Mouse (Mus musculus): ENCODE results near the gene Abcc3. TPM values are rescaled to one million over a fixed set of nuclear protein-coding genes. Genes with fewer than 3 reads are reported as not detected.

The Abcc3 gene
- total and polyA plus RNA-seq, 2 experiments from 2014 or later, result 0.97 to 1.1 TPM

DNA sequence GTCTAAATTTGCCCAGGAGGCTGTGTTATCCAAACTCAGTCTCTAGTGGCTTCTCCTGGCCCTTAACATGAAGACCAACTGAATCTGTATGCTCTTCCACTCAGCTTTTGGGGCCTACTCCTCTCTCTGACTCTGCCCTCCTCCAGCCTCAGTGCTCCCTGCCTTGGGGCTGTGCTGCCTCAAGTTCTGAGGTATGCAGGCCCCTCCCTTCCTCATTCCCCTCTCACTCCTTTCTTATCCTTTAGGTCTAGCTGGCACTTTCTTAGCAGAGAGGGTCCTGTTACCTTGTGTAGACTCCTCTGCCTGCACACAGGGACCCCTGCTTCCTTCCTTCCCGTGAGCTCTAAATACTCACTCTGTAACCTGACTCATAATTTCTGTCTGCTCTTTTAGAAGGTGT, 48.3 kb downstream of the Abcc3 start:
- no peak for DNase-seq
- no peaks in the 10 kb centered on the region for H3K27me3 ChIP-seq (ENCODE audit: insufficient read depth, low read length)
- no peak overlapping the region for H3K4me3 ChIP-seq (ENCODE audit: low read depth, low read length)
- no peaks in the 10 kb centered on the region for H3K9me3 ChIP-seq (ENCODE audit: low read length)
- WGBS, result 59% methylated on average over 1 of the region's 1 CpGs
- H3K4me2 ChIP-seq (ENCODE audit: low read depth), result no peak overlapping the region
- no peak overlapping the region for H3K9ac ChIP-seq
- ATAC-seq, result no peak
- H3K27ac ChIP-seq (ENCODE audit: low read depth, low read length), result no peak overlapping the region
- TF ChIP-seq CTCF (IDR thresholded peaks at IDR 0.05; ENCODE audit: low read depth), result no peak
- H3K36me3 ChIP-seq (ENCODE audit: insufficient read depth), result peaks cover 15% of the 10 kb centered on the region
- H3K4me1 ChIP-seq (ENCODE audit: insufficient read depth), result no peaks in the 10 kb centered on the region

DNA sequence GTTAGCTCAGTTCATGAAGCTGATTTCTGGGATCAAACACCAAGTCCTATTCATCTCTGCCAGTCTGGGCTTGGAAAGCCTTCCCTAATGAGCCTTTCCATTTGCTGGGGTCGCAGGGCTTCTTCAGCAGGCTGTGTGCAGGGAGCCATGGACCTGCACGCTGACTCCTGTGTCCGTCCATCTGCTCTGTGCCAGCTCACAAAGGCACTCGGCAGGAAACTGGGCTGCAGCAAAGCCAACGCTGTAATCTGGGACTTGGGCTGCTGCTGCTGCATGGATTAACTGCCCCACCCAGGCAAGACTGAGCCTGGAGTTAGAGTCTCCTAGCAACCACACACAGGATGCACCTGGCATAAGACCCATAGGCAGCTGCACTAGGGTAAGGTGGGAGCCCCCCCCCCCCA, 48.8 kb downstream of the Abcc3 start:
- ATAC-seq, result peak; percentile 46; the same call in 1 of the 2 replicates
- Histone ChIP-seq H3K4me3 (ENCODE audit: low read depth, low read length) (no peak overlapping the region), H3K27me3 (ENCODE audit: insufficient read depth, low read length) (no peaks in the 10 kb centered on the region), H3K9ac (no peak overlapping the region), H3K9me3 (ENCODE audit: low read length) (no peaks in the 10 kb centered on the region), H3K27ac (ENCODE audit: low read depth, low read length) (no peak overlapping the region), H3K4me1 (ENCODE audit: insufficient read depth) (no peaks in the 10 kb centered on the region), H3K4me2 (ENCODE audit: low read depth) (no peak overlapping the region), H3K36me3 (ENCODE audit: insufficient read depth) (peaks cover 20% of the 10 kb centered on the region)
- DNase-seq, result no peak
- 12% methylated on average over 5 of the region's 5 CpGs for WGBS
- TF ChIP-seq CTCF (IDR thresholded peaks at IDR 0.05; ENCODE audit: low read depth), result no peak

DNA sequence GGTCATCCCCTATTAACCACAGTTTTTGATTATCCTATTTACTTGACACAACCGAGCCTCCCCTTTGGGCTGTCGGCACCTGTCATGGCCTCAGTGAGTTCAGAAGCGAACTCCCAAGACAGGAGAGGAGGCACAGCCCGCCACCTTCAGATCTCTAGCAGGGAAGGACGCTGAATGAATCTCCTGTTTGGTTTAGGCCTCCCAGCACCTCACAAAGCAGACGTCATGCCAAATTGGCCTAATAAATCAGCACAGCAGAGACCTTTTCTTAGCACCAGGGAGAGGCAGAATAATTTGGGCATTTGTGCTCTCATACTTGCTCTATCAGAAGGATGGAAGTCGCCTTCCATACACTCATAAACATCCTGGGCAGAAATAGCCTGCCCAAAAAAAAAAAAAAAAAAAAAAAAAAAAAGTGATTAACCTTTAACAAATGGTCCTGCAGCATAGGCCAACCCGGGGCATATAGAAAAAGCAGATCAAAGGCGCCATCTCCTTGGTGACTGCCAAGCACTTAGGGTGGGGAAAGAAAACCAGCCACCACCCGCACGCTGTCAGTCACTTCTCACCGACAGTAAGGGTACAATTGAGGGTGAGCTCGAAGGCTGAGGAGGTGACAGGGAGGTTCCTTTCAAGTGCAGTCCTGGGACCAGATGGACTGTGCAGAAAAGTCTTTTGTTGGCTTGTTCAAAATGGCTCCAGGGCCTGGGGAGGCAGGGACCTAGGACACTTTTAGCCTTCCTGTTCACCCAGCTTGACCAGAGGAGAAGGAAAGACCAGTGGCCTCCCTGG, 50.5 kb downstream of the Abcc3 start:
- Histone ChIP-seq H3K4me3 (ENCODE audit: low read depth, low read length) (no peak overlapping the region), H3K36me3 (ENCODE audit: insufficient read depth) (peaks cover 34% of the 10 kb centered on the region), H3K4me2 (ENCODE audit: low read depth) (no peak overlapping the region), H3K9ac (no peak overlapping the region), H3K4me1 (ENCODE audit: insufficient read depth) (no peaks in the 10 kb centered on the region), H3K27ac (ENCODE audit: low read depth, low read length) (no peak overlapping the region), H3K27me3 (ENCODE audit: insufficient read depth, low read length) (no peaks in the 10 kb centered on the region), H3K9me3 (ENCODE audit: low read length) (no peaks in the 10 kb centered on the region)
- 21% methylated on average over 13 of the region's 13 CpGs for WGBS
- no peak for TF ChIP-seq CTCF (IDR thresholded peaks at IDR 0.05; ENCODE audit: low read depth)
- DNase-seq (no peak), ATAC-seq (no peak)

DNA sequence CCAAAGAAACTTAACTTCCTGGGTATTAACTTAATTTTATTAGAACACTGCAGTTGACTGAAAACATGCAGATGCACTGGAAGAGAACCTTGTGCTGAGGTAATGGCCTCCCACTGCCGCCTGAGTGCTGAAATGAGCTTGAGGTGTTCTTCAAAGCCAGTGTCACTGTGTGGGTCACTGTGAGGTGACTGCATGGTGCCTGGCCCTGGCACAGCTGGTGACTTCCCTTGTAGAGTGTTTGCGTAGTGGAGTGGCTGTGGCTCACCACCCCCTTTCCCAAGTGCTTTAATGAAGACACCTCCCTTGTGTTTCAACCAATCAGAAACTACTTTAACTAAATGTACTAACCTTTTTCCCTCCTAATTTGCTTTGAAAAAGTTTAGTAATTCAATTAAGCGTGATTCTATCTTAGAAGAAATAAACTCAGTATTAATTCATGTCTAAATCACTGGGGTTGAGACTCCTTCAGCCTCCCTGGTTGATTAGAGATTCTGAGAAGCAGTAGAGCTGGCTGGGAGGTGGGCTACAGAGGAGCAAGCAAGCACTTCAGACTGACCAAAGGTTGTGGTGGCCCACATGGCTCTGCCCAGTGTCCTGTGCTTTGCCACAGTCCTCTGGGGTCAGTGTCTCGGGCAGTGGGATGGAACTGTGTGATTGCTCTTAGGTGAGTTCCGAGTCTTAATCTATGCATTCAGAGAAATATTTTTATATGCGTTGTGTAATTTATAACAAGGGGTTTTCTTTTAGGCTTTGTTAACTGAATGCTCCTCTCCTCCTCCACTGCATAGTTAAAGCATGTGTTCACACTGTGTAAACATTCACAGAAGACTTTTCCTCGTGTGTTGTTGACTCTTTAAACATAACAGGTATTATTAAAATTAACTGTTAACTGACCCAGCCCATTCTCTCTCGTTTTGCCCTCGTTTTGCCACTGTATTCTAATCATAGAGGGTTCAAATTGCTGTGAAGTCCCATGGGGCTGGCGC, 51.6 kb downstream of the Abcc3 start:
- no peaks in the 10 kb centered on the region for H3K27me3 ChIP-seq (ENCODE audit: insufficient read depth, low read length)
- no peak overlapping the region for H3K4me2 ChIP-seq (ENCODE audit: low read depth)
- H3K9me3 ChIP-seq (ENCODE audit: low read length), result no peaks in the 10 kb centered on the region
- no peak overlapping the region for H3K9ac ChIP-seq
- no peak for ATAC-seq
- no peaks in the 10 kb centered on the region for H3K4me1 ChIP-seq (ENCODE audit: insufficient read depth)
- H3K36me3 ChIP-seq (ENCODE audit: insufficient read depth), result peaks cover 37% of the 10 kb centered on the region
- no peak overlapping the region for H3K4me3 ChIP-seq (ENCODE audit: low read depth, low read length)
- H3K27ac ChIP-seq (ENCODE audit: low read depth, low read length), result no peak overlapping the region
- DNase-seq, result no peak
- WGBS, result 68% methylated on average over 10 of the region's 10 CpGs
- TF ChIP-seq CTCF (IDR thresholded peaks at IDR 0.05; ENCODE audit: low read depth), result no peak

DNA sequence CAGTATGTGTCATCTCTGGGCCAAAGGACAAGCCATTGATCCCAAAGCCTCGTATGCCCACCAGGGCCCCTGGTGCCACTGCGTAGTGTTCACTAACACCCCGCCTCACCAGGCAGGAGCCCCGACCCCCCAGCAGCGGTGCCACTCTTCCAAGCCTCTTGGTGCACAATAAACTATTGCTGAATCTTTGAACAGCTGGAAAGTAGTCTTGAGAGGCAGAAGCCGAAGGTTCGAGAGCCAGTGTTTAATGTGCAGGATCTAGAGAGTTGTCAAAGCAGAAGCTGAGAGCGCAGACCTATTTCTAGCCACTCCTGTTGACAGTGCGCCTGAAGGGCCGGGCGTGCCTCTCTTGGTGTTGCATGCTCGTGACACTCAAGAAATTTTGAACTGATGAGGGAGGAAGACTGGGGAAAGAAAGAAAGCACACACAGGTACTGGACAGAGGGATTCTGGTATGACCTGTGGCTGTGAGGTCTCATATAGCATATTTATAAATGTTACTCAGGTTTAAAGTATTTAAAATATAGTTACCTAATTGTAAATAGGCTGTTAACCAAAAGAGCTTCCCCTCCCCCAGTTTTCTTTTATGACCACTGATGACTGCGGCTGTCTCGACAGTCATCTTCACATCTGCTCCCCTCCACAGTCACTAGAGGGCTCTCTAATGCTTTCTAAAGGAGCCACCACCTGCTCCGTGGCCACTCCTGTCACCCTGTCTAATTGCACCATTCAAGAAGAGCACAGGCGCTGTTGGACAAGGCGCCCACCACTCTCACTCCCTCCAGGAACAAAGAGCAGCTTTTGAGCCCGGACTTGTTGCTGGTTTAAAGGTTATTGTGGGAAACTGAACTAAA, 52.8 kb downstream of the Abcc3 start:
- Histone ChIP-seq H3K27ac (ENCODE audit: low read depth, low read length) (no peak overlapping the region), H3K9me3 (ENCODE audit: low read length) (no peaks in the 10 kb centered on the region), H3K9ac (no peak overlapping the region), H3K27me3 (ENCODE audit: insufficient read depth, low read length) (no peaks in the 10 kb centered on the region), H3K4me2 (ENCODE audit: low read depth) (no peak overlapping the region), H3K4me3 (ENCODE audit: low read depth, low read length) (no peak overlapping the region), H3K4me1 (ENCODE audit: insufficient read depth) (no peaks in the 10 kb centered on the region), H3K36me3 (ENCODE audit: insufficient read depth) (peaks cover 44% of the 10 kb centered on the region)
- ATAC-seq (peak; percentile 87), DNase-seq (peak; percentile 74)
- 55% methylated on average over 18 of the region's 18 CpGs for WGBS
- peak; percentile 81 for TF ChIP-seq CTCF (IDR thresholded peaks at IDR 0.05; ENCODE audit: low read depth)

DNA sequence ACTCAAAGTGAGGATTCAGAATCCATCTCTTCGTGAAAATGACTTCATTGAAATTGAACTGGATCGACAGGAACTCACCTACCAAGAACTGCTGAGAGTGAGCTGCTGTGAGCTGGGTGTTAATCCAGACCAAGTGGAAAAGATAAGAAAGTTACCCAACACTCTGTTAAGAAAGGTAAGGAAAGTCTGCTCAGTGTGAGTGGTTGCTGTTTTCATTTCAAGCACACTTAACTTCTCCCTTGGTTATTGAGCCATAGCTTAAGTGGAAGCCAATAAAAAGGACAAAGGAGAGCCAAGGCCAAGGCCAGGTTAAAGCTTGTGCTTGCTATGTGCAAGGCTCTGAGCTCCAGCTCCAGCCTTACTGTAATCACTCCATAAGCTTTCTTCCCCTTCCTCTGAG, 54.5 kb downstream of the Abcc3 start:
- Histone ChIP-seq H3K4me1 (ENCODE audit: insufficient read depth) (no peaks in the 10 kb centered on the region), H3K36me3 (ENCODE audit: insufficient read depth) (peaks cover 50% of the 10 kb centered on the region), H3K9me3 (ENCODE audit: low read length) (no peaks in the 10 kb centered on the region), H3K4me2 (ENCODE audit: low read depth) (no peak overlapping the region), H3K4me3 (ENCODE audit: low read depth, low read length) (no peak overlapping the region), H3K9ac (no peak overlapping the region), H3K27me3 (ENCODE audit: insufficient read depth, low read length) (no peaks in the 10 kb centered on the region), H3K27ac (ENCODE audit: low read depth, low read length) (no peak overlapping the region)
- ATAC-seq (no peak), DNase-seq (no peak)
- TF ChIP-seq CTCF (IDR thresholded peaks at IDR 0.05; ENCODE audit: low read depth), result no peak
- 96% methylated on average over 2 of the region's 2 CpGs for WGBS
